Mouse (Mus musculus) embryonic facial prominence, embryonic 14.5 days (tissue): ENCODE results near the gene Cfap54. TPM values are rescaled to one million over a fixed set of nuclear protein-coding genes. Genes with fewer than 3 reads are reported as not detected.

ENCODE experiments used
- ATAC-seq: fragments of 200-750 bp; cut with Nextera tagmentation; 2 replicates; pipeline ENCODE4 v1.8.0; 2017; ENCODE audit warnings: low read depth, moderate number of reproducible peaks, moderate TSS enrichment
- DNase-seq: peaks from one replicate; pipeline ENCODE4 v3.0.0-alpha.2; 2015; ENCODE audit warnings: low spot score
- H3K27ac ChIP-seq: fragments of 300-500 bp; sonication (generic); replicated peaks from 2 replicates; pipeline ENCODE4 v1.5.1; 2014; ENCODE audit warnings: low read depth, mild to moderate bottlenecking, low read length, moderate library complexity
- H3K27me3 ChIP-seq: fragments of 300-500 bp; sonication (generic); replicated peaks from 2 replicates; pipeline ENCODE4 v1.6.1; 2014; ENCODE audit warnings: low read length; ENCODE audit not compliant: control insufficient read depth, insufficient read depth
- H3K36me3 ChIP-seq: fragments of 300-500 bp; sonication (generic); 2 replicates; pipeline ENCODE4 v1.6.1; 2014; ENCODE audit warnings: low read length, mixed read lengths; ENCODE audit not compliant: control insufficient read depth, insufficient read depth
- H3K4me1 ChIP-seq: fragments of 300-500 bp; sonication (generic); 2 replicates; pipeline ENCODE4 v1.6.1; 2014; ENCODE audit warnings: antibody characterized with exemption, low read length; ENCODE audit not compliant: control insufficient read depth, insufficient read depth
- H3K4me2 ChIP-seq: fragments of 300-500 bp; sonication (generic); 2 replicates; pipeline ENCODE4 v1.6.1; 2014; ENCODE audit warnings: low read depth, mild to moderate bottlenecking, low read length, moderate library complexity, mixed read lengths
- H3K4me3 ChIP-seq: fragments of 300-500 bp; sonication (generic); 2 replicates; pipeline ENCODE4 v1.5.1; 2014; ENCODE audit warnings: low read depth, mild to moderate bottlenecking, low read length
- H3K9ac ChIP-seq: fragments of 300-500 bp; sonication (generic); 2 replicates; pipeline ENCODE4 v1.6.1; 2014; ENCODE audit warnings: low read depth, mild to moderate bottlenecking, low read length, moderate library complexity, mixed read lengths
- H3K9me3 ChIP-seq: fragments of 300-500 bp; sonication (generic); 2 replicates; pipeline ENCODE4 v1.6.1; 2016; ENCODE audit warnings: low read length; ENCODE audit not compliant: control insufficient read depth
- WGBS: fragments of 180-500 bp; shearing (Covaris S2); extraction: QIAGEN DNeasy Blood & Tissue Kit; methylation state at CpG from one replicate; pipeline ENCODE4 v1.1.7; 2014; 5-methylcytosine and 5-hydroxymethylcytosine counted together
- polyA plus RNA-seq: library from polyadenylated mRNA; unstranded; fragments of >200 nt; fragmentation: Nextera tagmentation; extraction: Ambion mirVana; gene quantifications from 2 replicates; pipeline ENCODE4 v1.2.1, GENCODE M21; 2014

The Cfap54 gene
- polyA plus RNA-seq, 1 experiment from 2014 or later = 1.8 TPM

GRCm38 (mm10) chr10:93053867-93054266 is 27.6 kb downstream of the Cfap54 start:
- Histone ChIP-seq H3K4me1 (no peaks in the 10 kb centered on the region), H3K36me3 (no peaks in the 10 kb centered on the region), H3K4me3 (no peak overlapping the region), H3K9me3 (no peaks in the 10 kb centered on the region), H3K27me3 (no peaks in the 10 kb centered on the region), H3K27ac (no peak overlapping the region), H3K9ac (no peak overlapping the region), H3K4me2 (no peak overlapping the region)
- ATAC-seq (no peak), DNase-seq (no peak)
- 87% methylated on average over 6 of the region's 6 CpGs for WGBS

GRCm38 (mm10) chr10:93053315-93053714 is 28.1 kb downstream of the Cfap54 start:
- Histone ChIP-seq H3K27ac (no peak overlapping the region), H3K9ac (no peak overlapping the region), H3K4me1 (no peaks in the 10 kb centered on the region), H3K4me3 (no peak overlapping the region), H3K4me2 (no peak overlapping the region), H3K9me3 (no peaks in the 10 kb centered on the region), H3K36me3 (no peaks in the 10 kb centered on the region), H3K27me3 (no peaks in the 10 kb centered on the region)
- DNase-seq (no peak), ATAC-seq (no peak)
- WGBS = 75% methylated on average over 4 of the region's 4 CpGs

GRCm38 (mm10) chr10:93051016-93051726 is 30.2 kb downstream of the Cfap54 start:
- WGBS = 33% methylated on average over 13 of the region's 13 CpGs
- Histone ChIP-seq H3K4me2 (peak overlapping the region; percentile 42), H3K4me1 (no peaks in the 10 kb centered on the region), H3K27ac (no peak overlapping the region), H3K9me3 (no peaks in the 10 kb centered on the region), H3K27me3 (no peaks in the 10 kb centered on the region), H3K4me3 (peak overlapping the region; percentile 14; the same call in 1 of the 2 replicates), H3K9ac (no peak overlapping the region), H3K36me3 (no peaks in the 10 kb centered on the region)
- ATAC-seq (peak; percentile 84), DNase-seq (peak; percentile 91)

GRCm38 (mm10) chr10:93050571-93050970 is 30.8 kb downstream of the Cfap54 start:
- WGBS = 28% methylated on average over 3 of the region's 3 CpGs
- no peak overlapping the region for H3K27ac ChIP-seq
- no peaks in the 10 kb centered on the region for H3K9me3 ChIP-seq

GRCm38 (mm10) chr10:93043195-93043594 is 38.2 kb downstream of the Cfap54 start:
- no peak overlapping the region for H3K4me2 ChIP-seq
- DNase-seq = no peak
- H3K27me3 ChIP-seq = no peaks in the 10 kb centered on the region

More at GRCm38 (mm10) chr10:93050571-93050970, 30.8 kb downstream of the Cfap54 start:
- Histone ChIP-seq H3K4me3 (no peak overlapping the region), H3K36me3 (no peaks in the 10 kb centered on the region), H3K27me3 (no peaks in the 10 kb centered on the region), H3K4me1 (no peaks in the 10 kb centered on the region), H3K4me2 (no peak overlapping the region), H3K9ac (no peak overlapping the region)
- no peak for ATAC-seq
- DNase-seq = peak; percentile 47

GRCm38 (mm10) chr10:93041850-93042249 is 39.6 kb downstream of the Cfap54 start:
- H3K9me3 ChIP-seq = no peaks in the 10 kb centered on the region
- WGBS = 90% methylated on average over 3 of the region's 3 CpGs
- H3K27ac ChIP-seq = no peak overlapping the region
- no peak for ATAC-seq
- no peak overlapping the region for H3K9ac ChIP-seq
- H3K27me3 ChIP-seq = no peaks in the 10 kb centered on the region
- H3K36me3 ChIP-seq = no peaks in the 10 kb centered on the region
- DNase-seq = no peak
- no peak overlapping the region for H3K4me3 ChIP-seq
- H3K4me1 ChIP-seq = no peaks in the 10 kb centered on the region
- H3K4me2 ChIP-seq = no peak overlapping the region

More at GRCm38 (mm10) chr10:93043195-93043594, 38.2 kb downstream of the Cfap54 start:
- no peaks in the 10 kb centered on the region for H3K36me3 ChIP-seq
- H3K27ac ChIP-seq = no peak overlapping the region
- no peak overlapping the region for H3K9ac ChIP-seq
- WGBS = 89% methylated on average over 10 of the region's 10 CpGs
- H3K9me3 ChIP-seq = no peaks in the 10 kb centered on the region
- no peaks in the 10 kb centered on the region for H3K4me1 ChIP-seq
- ATAC-seq = no peak
- H3K4me3 ChIP-seq = no peak overlapping the region

- 73% methylated on average over 4 of the region's 4 CpGs for WGBS
- ATAC-seq = no peak
Measured at GRCm38 (mm10) chr10:93041392-93041791, 40.0 kb downstream of the Cfap54 start.

GRCm38 (mm10) chr10:93036532-93036931 is 44.9 kb downstream of the Cfap54 start:
- no peak overlapping the region for H3K9ac ChIP-seq
- no peaks in the 10 kb centered on the region for H3K27me3 ChIP-seq
- DNase-seq (no peak), ATAC-seq (no peak)
- no peaks in the 10 kb centered on the region for H3K9me3 ChIP-seq
- no peaks in the 10 kb centered on the region for H3K36me3 ChIP-seq
- WGBS = 77% methylated on average over 3 of the region's 3 CpGs
- H3K4me3 ChIP-seq = no peak overlapping the region
- no peak overlapping the region for H3K27ac ChIP-seq
- H3K4me2 ChIP-seq = no peak overlapping the region
- no peaks in the 10 kb centered on the region for H3K4me1 ChIP-seq

More at GRCm38 (mm10) chr10:93041392-93041791, 40.0 kb downstream of the Cfap54 start:
- Histone ChIP-seq H3K9ac (no peak overlapping the region), H3K27me3 (no peaks in the 10 kb centered on the region), H3K4me3 (no peak overlapping the region), H3K36me3 (no peaks in the 10 kb centered on the region), H3K4me2 (no peak overlapping the region), H3K27ac (no peak overlapping the region), H3K9me3 (no peaks in the 10 kb centered on the region), H3K4me1 (no peaks in the 10 kb centered on the region)
- no peak for DNase-seq

- H3K4me1 ChIP-seq = no peaks in the 10 kb centered on the region
- DNase-seq (peak; percentile 41), ATAC-seq (no peak)
- 47% methylated on average over 10 of the region's 10 CpGs for WGBS
- no peak overlapping the region for H3K4me3 ChIP-seq
- no peaks in the 10 kb centered on the region for H3K27me3 ChIP-seq
- H3K9me3 ChIP-seq = no peaks in the 10 kb centered on the region
- H3K4me2 ChIP-seq = no peak overlapping the region
- H3K9ac ChIP-seq = no peak overlapping the region
- H3K27ac ChIP-seq = no peak overlapping the region
- H3K36me3 ChIP-seq = no peaks in the 10 kb centered on the region
Measured at GRCm38 (mm10) chr10:93035489-93035888, 45.9 kb downstream of the Cfap54 start.
